Mouse (Mus musculus): ENCODE results near the gene Nptx2. TPM values are rescaled to one million over a fixed set of nuclear protein-coding genes. Genes with fewer than 3 reads are reported as not detected.

The Nptx2 gene
- total RNA-seq (2021), result not detected
- long read RNA-seq, experiment 1, result 0 reads
- long read RNA-seq, experiment 2, result 0 reads

GRCm38 (mm10) chr5:144545653-144546422 is at the start of gene Nptx2:
Nptx2 (plus strand) TSS chr5:144545902.
- DNase-seq (ENCODE audit: low spot score), result peak; percentile 15

DNA sequence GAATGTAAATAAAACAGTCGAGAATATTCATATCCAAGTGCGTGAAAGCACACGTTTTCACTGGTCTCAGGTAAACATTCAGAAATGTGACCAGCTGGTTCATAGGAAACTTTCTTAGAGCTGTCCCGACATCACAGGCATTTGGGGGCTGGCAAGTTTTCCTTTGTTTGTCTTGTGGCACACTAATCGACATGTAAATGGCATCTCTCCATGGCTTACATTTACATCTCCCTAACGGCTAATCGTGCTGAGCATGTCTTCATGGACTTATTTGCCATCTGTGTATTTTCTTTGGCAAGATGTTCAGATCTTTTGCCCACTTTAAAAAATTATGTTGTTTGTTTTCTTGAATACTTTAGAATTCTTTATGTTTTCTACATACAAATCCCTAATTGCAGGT is 49.2 kb upstream of the Nptx2 start:
- no peak for DNase-seq (ENCODE audit: low spot score)

DNA sequence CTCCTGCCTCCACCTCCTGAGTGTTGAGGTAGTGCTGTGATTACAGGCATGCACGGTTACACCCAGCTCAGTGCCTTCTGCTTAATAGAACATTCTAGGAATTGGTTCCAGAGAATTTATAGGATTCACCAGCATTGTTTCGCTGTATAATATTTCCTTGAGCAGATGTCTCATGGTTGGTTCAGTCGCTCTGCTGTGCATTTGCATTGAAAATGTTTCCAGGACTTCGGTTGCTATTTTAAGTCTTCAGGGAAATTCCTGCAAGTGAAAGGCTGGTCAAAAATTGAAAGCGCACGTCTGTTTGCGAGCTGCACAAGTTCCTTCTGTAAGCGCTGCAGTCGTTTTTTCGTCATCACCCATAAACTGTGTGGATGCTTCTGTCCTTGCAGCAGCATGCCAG is 41.5 kb upstream of the Nptx2 start:
- DNase-seq (ENCODE audit: low spot score), result no peak

DNA sequence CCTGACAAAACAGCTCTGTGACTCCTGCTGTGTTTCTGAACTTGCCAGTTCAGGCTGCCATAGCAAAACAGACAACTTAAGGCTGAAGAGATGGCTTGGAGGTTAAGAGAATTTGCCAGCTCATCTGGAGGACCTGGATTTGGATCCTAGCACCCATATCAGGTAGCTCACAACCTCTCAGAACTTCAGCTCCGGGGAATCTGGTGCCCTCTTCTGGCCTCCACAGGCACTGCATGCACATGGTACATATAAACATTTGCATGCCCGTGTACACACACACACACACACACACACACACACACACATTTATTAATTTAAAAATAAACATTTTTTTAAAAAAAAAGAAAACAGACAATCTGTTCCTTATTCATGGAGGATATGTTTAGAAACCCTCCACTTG is 40.0 kb upstream of the Nptx2 start:
- no peak for DNase-seq (ENCODE audit: low spot score)

DNA sequence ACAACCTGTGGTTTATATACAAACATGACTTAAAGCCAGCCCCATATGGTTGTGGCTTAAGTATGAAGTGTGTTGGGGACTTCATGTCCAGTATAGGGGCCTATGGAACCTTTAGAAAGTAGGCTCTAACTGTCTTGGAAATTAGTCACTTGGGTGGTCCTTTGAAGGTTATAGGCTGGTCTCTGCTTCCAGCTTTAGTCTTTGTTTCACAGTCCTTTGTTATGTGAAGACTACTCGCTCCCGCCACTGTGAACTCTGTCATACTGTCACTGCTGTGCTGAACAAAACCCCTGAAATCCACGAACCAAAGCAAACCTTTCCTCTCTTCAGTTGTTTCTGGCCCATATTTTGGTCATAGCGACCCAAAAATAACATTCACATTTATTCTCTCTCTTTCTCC is 39.5 kb upstream of the Nptx2 start:
- DNase-seq (ENCODE audit: low spot score), result no peak

- no peak for DNase-seq (ENCODE audit: low spot score)
Observed at GRCm38 (mm10) chr5:144506689-144507552, 38.8 kb upstream of the Nptx2 start.

GRCm38 (mm10) chr5:144509431-144509830 is 36.3 kb upstream of the Nptx2 start:
- DNase-seq (ENCODE audit: low spot score), result no peak

GRCm38 (mm10) chr5:144514738-144515137 is 31.0 kb upstream of the Nptx2 start:
- no peak for DNase-seq (ENCODE audit: low spot score)

DNA sequence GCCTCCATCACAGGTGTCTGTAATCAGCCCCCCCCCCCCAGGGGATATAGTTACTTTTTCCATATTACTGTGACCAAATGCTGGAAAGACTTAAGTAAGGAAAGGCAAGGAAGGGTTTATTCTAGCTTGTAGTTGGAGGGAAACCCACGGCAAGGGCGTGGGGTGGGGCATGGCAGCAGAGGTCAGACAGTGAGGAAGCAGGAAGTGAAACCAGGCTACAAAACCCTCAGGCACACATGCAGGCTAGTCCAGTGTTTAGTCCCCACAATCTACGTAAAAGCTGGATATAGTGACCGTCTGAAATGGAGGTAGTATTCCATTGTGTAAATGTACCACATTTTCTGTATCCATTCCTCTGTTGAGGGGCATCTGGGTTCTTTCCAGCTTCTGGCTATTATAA is 30.5 kb upstream of the Nptx2 start:
- DNase-seq (ENCODE audit: low spot score), result no peak

GRCm38 (mm10) chr5:144520096-144520495 is 25.6 kb upstream of the Nptx2 start:
- no peak for DNase-seq (ENCODE audit: low spot score)

DNA sequence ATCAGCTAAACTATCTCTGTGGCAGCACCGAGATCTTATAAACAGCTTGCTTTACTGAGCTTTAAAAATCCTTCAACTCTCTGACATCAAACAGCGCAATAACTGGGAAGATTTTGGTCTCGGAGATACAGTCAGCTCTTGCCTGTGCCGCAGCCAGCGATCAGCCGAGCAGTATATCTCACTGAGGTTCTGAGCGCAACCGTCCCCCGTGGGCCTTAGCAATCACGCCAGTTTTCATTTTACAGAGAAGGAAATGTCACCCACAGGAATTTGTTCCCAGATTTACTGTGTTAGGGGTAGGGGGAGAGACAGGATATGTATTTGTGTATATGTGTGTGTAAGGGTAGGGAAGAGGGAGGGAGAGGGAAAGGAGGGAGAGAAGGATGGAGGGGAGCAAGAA is 20.9 kb upstream of the Nptx2 start:
- no peak for DNase-seq (ENCODE audit: low spot score)

GRCm38 (mm10) chr5:144529123-144529522 is 16.6 kb upstream of the Nptx2 start:
- no peak for DNase-seq (ENCODE audit: low spot score)

- DNase-seq (ENCODE audit: low spot score), result no peak
Observed at GRCm38 (mm10) chr5:144542711-144543308, 2.9 kb upstream of the Nptx2 start.

- DNase-seq (ENCODE audit: low spot score), result no peak
Observed at GRCm38 (mm10) chr5:144546423-144546995, 807 bp downstream of the Nptx2 start.

GRCm38 (mm10) chr5:144547333-144547878 is 1.7 kb downstream of the Nptx2 start:
- no peak for DNase-seq (ENCODE audit: low spot score)

DNA sequence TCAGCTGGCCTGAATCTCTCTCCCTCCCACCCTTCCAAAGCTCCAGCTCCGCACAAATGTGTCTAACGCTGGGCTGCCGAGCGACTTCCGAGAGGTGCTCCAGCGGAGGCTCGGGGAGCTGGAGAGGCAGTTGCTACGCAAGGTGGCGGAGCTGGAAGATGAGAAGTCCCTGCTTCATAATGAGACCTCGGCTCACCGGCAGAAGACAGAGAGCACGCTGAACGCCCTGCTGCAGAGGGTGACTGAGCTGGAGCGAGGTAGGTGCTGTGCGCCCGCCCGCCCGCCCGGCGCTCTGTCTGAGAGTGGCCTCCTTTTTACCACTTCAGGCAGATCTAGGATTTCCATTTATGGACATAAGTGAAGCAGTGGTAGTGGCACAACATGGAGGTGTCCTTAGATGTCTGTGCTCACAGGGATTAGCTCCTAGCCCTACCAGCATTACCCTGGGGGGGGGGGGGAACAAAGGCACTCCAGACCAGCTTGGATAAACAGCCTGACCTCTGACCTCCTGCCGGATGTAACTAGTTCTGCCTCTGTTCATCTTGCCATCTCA is 2.5 kb downstream of the Nptx2 start:
- DNase-seq (ENCODE audit: low spot score), result no peak

- no peak for DNase-seq (ENCODE audit: low spot score)
Observed at GRCm38 (mm10) chr5:144550003-144550402, 4.3 kb downstream of the Nptx2 start.

DNA sequence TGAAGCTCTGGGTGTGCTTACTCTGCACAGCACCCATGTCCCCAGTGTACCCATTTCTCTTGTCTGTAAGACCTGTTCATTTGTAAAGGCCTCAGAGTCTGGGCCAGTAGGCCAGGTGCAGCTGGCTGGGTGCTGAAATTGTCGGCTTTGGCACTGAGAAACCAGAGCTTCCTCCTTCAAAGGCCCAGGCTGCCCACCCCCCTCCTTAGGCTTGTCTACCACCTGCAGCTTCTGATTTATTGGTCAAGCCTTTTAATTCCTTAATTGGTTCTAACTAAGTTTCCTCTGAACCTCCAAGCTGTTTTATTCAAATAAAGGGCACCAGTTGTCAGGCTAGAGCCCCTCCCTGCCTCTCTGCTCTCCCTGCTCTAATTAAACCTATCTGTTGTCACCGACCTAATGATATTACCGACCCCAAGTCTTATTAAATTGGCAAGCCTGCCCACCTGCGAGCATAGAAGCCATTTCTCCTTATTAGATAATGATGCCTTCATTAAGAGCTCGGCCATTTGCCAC is 5.0 kb downstream of the Nptx2 start:
- no peak for DNase-seq (ENCODE audit: low spot score)

DNA sequence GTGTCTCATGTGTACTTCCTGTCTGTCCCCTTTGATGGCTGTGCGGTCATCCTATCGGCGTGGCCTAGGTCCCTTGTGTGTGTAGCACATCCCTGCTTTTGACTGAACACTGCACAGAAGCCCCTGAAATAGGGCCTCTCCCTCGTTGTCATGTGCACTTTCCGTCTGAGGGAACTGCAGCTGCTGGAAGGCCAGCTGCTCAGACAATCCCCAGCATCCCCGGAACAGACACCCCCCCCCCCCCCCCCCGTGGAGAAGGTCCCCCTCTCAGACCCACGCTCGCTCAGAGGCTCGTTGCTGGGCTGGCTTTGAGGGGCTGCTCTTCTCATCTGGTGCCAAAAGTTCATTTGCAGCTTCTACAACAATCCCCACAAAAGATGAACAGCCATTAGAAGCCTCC is 11.0 kb downstream of the Nptx2 start:
- no peak for DNase-seq (ENCODE audit: low spot score)

DNA sequence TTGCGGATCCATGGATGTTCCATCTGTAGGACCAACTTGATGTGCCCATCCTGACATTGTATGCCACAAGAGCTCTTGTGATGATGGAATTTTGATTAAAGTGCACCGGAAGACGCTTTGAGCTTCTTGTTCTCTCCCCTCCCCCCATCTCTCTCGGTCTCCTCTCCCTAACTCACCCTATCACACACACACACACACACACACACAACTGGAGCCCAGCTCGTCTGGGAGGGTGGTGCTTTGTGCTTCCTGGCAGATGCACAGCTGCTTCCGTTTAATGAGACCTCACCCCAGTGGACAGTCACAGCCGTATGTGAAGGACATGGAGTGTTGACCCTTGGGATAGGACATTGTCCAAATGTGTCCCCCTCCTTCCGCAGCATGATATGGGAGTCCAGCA is 11.7 kb downstream of the Nptx2 start:
- no peak for DNase-seq (ENCODE audit: low spot score)

GRCm38 (mm10) chr5:144558481-144558880 is 12.8 kb downstream of the Nptx2 start:
- no peak for DNase-seq (ENCODE audit: low spot score)

All from gastrocnemius, adult 18-20 months (tissue).